Mouse (Mus musculus) embryo, embryonic 10 days (tissue): ENCODE measurements around the gene Cdh13.

Experiments
- DNase-seq: peaks from one replicate; pipeline ENCODE4 v3.0.0-alpha.2; 2015; ENCODE audit warnings: low spot score

Gene Cdh13

DNA sequence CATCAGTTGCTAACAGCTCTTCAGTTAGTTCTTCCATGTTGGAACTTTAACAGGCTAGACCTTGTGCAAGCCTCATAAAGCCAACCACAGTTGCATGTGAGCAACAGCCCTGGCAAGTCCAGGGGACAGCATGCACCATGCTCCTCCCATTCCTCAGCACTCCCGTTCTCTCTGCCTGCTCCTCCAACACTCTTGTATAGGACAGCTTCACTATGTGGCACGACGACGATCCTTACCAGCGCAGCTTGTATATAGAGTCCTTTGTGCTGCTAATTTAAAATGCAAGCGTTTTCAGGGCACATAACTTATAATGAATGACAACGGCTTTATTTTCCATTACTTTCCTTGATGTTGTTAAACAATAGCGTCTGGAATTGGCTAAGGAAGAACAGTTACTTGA, 654.5 kb downstream of the Cdh13 start:
- DNase-seq: peak; percentile 13

DNA sequence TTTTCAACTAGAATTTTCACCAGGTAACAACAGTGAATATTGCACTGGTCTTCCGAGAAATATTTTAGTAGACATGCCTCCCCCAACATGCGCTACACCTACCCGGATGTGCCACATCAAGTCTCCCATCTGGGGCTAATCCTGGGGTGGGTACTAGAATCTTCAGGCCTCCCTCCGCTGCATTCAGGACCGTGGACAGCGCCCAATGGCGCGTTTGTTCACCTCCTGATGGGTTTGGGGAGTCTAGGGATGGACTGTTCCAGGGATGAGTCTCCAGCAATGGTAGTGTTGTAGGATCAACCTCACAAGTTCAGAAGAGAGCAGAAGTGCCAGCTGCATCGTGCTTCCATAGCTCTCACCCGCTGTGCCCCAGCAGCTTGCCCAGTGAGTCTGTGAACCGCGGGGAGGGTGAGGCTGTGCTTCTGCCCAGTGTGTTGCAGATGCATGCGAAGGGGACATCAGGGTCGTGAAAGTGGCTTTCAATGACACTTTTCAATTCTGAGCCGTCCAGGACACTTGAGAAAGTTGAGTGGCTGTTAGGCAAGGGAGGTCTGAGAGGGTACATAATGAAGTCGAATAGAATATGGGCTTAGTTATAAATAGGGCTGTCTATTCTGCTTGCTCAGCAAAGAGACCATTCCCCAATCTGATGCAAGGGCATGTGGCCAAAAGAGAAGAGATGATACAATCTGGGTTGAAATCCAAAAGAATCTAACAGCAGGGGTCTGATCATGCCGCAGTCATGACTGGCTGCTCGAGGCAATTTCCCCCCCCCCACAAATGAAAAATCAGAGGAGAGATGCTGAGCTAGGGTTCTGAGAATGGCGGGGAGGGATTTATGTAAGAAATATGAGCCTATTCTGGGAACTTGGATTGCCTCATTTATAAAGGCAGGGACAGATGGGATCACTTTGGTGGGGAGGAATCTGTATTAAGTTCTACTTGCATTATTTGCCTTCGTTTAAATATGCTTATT, 668.5 kb downstream of the Cdh13 start:
- DNase-seq: peak; percentile 69

DNA sequence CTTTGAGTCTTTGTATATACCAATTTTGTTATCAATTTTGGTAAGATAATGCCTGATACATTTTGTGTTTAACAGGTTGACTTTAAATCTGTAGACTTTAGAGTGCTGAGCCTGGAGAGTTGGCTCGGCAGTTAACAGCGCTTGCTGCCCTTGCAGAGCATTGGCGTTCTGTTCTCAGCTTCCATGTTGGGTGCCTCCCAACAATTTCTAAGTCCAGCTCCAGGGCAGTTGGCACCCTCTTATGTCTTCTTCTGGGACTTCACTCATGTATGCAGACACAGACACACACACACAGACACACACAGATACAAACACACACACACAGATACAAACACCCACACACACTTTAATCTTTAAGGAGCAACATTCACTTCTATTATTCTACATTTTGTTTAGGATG, 672.6 kb downstream of the Cdh13 start:
- no peak for DNase-seq

DNA sequence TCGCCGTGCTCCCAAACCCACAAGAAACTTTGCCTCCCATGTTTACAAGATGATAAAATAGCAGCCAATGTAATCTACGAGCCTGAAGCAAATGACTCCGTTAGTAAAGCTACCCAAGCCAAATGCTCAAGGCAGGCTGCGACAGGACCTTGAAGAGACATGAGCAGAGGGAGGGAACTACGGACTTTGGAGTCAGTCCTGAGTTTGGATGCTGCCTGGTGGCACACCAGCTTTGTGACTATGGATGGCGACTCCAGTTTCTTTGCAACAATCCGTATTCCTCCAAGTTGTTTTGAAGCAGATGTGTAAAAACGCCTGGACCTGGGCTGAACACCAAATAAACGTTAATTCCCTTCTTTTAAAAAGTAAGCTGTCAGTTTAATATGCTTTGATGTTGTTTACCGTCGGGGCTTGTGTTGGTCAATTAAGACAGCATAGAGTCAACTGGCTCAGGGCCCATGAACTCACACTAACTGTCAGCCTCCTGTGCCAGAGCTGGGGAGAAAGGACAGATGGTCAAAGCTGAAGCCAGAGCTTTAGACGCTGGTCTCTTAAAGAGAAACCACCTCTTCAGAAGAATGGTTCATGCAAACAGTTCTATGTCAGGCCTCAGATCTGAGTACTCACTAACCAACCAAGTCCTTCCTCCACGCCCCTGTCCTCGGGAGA, 678.5 kb downstream of the Cdh13 start:
- no peak for DNase-seq

DNA sequence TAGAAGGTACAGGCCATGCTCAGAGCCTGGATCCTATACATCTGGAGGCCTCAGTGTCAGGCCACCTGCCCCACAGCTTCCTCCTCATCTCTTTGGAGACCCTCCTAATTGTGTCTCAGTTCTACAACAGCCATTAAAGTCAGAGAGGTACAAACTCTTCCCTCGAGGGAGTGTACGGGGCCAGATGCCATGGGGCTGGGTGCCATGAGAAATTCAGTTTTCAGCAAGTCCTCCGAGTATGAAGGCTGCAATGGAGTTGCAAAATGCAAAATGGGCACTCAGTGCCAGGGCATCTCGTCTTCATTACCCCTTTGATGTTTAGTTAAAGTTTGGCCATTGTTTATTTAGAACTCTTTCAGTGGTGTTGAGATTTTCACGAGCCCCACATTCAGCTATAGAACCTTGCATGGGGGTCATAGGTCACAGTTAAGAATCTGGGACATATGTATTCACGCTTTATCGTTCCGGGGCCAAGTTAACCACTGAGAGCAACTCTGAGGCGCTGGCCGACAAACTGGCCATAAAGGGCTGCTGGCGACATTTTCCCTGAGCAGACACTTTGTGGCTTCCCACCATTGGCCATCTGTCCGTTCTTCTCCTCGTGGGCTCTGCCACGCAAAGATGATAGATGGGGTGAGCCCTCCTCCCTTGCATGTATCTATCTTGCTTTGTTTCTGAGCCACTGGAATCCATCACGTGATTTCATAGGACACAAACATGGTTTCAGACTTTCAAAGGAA, 681.7 kb downstream of the Cdh13 start:
- DNase-seq: no peak

DNA sequence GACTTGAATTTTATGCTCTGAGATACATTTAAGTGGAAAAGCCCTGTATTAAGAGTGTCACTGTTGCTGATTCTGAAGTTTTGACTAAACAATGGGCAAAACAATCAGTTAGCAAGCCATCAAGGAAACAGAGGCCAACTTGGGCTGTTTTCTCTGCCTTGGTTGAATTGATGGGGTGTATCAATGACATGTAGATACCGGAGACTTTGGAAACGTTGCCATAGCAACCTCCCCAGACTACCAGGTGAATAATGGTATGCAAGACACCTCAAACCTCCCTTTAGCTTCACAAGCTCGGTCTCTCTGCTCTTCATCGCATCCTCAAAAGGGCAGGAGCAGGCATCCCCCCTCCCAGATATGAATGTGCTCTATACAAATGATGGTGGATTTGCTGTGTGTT, 685.4 kb downstream of the Cdh13 start:
- DNase-seq: peak; percentile 13

DNA sequence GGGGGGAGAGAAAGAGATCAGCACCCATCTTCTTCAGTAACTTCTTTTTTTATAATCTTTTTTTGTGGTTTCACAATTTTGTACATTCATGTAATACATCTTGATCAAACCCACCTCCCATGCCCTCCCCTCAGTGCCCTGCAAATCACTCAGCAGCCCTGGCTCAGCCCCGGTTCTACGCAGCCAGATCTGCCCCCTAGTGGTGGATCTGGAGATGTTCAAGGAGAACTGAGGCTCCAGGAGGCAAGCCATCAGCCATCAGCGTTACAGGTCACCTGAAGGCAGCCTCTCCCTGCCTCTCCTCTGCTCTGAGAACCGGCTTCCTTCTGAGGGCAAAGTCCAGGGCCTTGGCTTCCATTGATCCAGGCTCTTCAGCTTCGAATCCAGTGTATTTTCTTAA, 696.3 kb downstream of the Cdh13 start:
- peak; percentile 51 for DNase-seq

DNA sequence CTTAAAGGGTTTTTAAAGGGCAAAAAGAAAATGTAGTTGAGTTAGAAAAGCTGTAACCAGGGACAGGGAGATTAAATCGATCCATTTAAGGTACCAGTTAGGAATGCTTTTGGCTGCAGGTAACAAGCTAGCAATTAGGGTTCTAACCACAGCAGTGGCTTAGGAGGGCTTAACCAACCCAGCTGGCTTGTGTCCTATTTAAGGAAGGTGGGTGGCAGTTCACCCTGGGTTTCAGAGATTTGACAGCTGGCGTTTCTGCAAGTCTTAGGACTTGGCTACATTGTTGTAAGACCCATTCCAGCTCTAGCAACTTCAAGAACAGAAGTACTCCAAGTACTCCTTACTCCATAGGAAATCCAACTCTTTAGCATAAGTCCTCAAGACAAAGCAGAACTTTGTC, 700.2 kb downstream of the Cdh13 start:
- DNase-seq: no peak

DNA sequence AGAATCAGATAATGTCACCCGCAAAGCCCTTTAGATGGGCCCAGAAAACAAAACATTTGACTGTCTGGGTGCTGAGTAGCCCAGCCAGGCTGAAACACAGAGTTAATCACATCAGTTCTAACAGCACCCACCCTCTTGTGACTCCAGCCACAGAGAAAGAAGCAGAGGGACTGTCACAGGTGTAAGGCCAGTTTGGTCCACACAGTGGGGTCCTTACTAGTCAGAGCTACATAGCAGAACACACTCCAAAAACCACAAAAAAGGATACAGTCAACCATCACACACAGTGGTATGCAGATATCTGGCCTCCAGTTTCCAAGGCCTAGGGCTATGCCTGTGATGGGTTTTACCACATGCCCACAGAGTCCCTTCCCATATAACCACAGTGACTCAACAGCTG, 703.3 kb downstream of the Cdh13 start:
- DNase-seq: no peak

DNA sequence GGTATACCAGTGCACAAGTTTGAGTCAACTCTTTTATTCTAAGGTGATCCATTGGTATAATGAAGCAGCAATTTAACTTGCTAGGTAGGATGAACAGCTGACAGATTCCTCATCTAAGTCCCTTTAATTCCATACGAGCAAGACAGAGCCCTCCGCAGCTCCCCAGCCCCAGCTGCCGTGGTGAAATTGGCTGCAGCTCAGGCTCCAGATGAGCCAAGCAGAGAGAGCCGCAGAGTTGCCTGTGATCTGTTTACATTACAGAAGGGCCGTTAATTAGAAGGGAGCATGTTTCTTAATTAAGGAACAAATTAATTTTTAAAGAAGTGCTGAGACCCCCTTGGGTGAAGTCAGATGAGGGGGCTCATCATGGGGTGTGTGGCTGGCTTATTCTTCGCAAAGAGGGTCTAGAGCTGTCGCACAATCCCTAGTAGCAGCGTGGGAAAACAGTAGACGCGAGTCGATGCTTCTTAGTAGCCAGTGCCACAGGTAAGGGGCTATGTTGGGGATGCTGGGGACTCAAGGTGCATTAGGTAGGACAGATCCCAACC, 712.2 kb downstream of the Cdh13 start:
- no peak for DNase-seq

DNA sequence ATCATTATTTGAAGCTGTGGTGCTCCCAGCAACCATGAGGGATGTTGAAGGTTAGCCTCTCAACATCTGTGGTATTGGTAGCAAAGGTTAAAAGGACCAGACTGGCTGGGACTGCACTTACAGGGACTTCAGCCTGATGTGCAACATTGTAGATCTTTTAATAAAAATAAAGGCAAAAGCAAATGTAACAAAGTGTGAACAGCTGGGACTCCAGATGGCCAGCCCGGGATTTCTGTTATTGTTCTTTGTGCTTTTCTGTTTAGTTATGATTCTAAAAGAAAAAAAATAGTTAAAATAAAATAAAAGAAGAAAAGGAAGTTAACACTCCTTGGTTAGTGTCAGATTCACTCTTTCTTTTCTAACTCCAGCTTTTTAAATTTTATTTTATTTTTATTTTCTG, 717.1 kb downstream of the Cdh13 start:
- DNase-seq: no peak

DNA sequence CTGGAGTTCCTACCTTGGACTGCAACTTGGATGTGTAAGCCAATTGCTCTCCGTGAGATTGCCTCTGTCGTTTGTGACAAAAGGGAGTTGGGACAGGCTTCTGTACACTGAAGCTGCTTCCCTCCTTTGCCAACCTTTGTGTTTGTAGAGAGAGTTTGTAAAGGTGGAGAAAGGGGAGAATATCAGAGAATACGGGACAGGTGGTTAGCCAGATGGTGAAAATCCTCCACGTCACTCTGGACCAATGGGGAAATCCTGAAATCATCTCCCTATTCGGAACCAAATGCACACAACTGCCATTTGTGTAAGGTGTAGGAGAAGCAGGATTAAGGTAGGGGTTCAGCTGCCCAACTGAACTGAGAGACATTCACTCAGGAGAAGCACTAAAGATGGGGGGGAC, 721.3 kb downstream of the Cdh13 start:
- no peak for DNase-seq

DNA sequence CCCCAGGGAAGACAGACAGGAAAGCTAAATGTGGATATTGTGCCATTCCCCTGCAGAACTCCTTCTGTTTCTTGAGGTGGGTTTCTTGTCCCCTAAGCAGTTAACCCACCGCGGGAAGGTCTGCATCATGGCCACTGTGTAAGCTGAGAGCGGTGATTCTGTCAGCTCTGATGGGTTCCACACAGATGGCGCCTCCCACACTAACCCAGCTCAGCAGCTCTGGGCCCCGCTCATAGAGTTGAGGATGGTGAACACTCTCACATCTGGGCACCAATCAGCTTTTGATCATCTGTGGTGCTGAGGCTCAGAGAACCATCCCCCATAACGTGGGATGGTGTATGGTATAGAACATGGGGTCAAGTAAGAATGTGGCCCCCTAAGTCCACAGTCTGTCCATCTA, 735.1 kb downstream of the Cdh13 start:
- no peak for DNase-seq

DNA sequence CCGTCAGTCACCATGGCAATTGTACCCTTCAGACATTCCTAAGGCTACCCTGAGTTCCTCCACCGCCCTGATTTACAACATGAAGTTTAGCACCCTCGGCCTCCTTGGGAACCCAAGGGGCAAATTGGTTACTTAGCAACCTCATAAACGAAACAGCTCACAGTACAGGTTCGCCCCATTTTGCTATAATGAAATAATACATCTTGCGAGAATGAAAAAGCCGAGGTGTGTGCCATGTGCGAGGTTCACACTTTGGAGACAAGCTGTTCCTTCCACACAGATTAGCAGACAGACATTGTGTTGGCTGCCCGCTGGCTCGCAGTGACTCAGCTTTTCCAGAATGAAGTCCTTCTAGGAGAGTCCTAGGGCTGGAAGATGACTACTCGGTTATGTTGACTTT, 737.2 kb downstream of the Cdh13 start:
- peak; percentile 14 for DNase-seq

DNA sequence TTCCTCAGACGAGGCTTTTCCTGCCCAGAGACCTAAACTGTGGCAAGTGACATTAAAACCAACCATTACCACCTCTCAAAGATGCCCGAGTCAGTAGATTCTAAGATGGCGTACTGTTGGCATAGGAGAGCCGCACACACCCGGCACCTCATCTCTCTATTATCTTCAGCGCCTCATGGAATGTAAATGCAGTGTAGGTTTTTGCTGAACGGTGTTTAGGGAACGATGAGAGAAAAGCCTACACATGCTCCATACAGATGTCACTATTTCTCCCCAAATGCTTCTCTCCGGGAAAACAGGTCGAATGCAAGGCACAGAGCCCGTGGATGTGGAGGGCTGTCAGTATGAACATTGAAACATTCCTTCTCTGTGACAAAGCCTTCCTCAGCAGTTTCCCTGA, 737.9 kb downstream of the Cdh13 start:
- no peak for DNase-seq

DNA sequence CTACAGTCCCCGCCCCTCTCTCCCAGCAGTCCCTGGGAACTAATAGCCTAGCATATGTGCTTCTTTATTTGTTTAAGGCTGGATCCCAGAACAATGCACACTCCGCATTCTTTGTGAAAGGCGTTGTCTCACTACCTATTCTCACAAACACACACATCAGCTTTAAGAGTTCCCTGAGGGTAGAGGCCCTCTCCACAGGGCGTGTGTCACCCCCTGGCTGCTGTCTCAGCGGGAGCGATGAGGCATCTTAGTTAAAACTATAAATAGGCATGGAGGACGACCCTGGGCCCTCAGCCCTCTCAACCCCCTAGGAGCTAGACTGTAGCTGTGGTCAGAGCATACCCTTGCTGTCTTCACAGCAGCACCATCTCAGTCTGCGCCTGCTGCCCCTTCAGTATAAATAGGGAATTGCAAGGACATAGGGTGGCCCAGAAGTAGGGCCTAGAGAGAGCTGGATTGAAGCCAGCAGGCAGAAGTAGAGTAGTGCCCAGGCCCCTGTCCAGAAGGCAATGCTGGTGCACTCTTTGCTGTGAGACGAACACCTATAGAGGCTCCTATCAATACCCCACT, 738.9 kb downstream of the Cdh13 start:
- peak; percentile 8 for DNase-seq

DNA sequence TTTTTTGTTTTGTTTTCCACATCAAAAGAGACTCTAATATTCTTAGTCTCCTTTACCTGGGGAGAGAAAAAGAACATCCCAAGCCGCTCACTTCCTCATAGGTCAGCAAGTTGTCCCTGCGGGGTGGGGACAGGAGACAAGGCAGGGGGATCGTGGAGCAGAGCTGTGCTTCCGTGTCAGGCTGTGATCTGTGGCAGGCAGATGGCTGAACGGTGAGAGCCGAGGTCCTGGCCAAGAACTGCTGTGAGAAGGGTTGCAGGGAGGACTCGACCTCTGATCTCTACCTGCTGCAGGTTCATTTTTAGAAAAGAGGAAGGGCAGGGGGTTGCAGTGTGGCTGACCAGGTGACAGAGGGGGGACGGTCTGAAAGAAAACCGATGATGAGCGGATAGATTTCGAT, 749.9 kb downstream of the Cdh13 start:
- no peak for DNase-seq

DNA sequence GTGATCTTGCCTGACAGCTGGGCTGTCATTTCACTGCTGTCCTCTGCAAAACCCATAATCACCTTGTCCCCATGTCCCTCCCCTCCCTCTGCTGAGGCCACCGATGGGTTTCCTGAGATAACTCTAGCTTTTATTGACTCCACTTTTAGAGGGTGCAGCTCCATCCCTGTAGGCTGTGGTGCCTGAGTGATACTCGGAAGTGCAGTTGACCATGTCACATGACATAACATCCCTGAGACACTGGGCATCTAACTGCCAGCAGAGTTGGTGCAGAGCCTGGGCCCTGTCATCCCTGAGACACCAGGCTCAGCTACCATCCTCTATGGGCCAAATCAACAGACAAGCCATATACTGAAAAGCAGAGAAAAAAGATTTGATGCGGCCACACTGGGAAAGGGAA, 750.5 kb downstream of the Cdh13 start:
- DNase-seq: no peak

DNA sequence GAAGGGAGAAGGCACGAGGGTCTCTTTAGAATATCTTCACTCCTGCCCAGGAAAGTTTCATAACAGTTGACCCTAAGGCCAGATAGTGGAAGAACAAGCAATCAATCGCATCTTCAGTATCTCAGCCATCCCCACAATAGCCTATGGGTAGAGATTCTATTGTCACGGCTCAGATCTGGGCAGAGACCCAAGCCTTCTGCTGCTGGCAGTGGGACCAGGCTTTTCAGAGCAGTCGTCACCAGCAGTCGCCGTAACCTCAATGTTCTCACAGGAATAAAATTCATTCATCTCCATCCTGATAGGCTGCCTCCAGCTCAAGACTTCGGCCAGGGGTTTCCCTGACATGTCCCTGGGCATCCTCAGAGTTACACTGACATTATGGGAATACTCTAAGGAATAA, 751.6 kb downstream of the Cdh13 start:
- DNase-seq: no peak

DNA sequence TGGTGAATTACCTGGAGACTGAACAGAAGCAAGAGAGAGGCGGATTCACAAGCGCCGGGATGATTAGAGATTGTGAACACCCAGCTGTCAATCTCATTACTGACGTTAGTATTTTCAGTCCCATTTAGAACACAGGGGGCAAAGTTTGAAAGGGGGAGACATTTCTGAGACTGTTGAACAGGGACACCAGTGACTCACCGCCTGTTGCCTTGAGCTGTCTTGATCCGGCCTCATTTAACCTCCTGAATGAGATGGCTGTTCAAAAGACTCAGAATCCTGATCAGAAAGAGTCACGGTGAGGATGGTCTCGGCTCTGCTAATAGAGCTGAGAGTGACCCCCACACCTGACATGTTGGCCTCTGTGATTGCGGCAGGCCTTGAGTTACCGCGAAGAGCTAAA, 754.0 kb downstream of the Cdh13 start:
- DNase-seq: no peak

DNA sequence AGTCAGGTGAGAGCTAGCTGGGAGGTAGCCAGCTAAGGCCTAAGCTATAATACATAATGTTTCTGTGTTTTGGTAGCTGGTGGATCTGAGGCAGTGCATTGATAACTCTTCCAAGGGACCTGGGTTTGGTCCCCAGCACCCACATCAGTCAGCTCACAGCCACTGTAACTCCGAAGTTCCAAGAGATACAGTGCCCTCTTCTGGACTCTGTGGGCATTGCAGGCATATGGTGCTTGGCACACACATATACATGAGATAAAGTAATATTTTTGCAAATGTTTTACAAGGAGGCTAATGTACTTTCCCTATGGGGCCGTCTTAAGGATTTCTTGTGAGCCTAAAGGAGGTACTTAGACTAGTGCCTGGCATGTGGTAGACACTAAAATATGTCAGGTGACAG, 755.8 kb downstream of the Cdh13 start:
- DNase-seq: no peak

DNA sequence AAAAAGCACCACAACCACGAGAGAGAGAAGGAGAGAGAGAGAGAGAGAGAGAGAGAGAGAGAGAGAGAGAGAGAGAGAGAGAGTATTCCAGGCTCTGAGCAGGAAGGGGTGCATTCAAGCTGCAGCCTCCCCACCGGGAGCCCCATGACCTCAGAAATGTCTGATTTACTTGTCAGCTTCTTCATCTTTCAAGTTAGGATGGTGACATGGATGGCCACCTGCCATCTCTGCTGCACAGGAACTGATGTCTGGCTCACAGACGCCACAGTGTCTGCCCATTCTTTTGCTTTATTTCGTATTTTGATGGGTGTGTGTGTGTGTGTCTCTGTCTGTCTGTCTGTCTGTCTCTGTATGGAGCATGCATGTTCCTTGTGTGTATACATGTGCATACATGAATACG, 774.3 kb downstream of the Cdh13 start:
- no peak for DNase-seq
